Mouse (Mus musculus) MEL (cell line): ENCODE results near the gene Gss. TPM values are rescaled to one million over a fixed set of nuclear protein-coding genes. Genes with fewer than 3 reads are reported as not detected.

Experiments used
- DNase-seq: peaks from one replicate; pipeline ENCODE4 v3.0.0; 2011; ENCODE audit warnings: low read depth, low spot score
- H3K27ac ChIP-seq: 2 replicates; pipeline ENCODE4 v1.5.1; 2012; ENCODE audit warnings: low read depth, mild to moderate bottlenecking, control low read depth, low read length, moderate library complexity; ENCODE audit not compliant: control insufficient read depth
- H3K27me3 ChIP-seq, 2 experiments: fragments of 150-350 bp in 1 of 2; sonication (generic) in 1 of 2; 2 replicates each; pipeline ENCODE4 v1.6.1; 2012; ENCODE audit warnings: low read length in 2 of 2, mild to moderate bottlenecking in 2 of 2, improper control_type of control experiment in 1 of 2, moderate library complexity in 1 of 2; ENCODE audit not compliant: insufficient read depth in 2 of 2, control insufficient read depth in 1 of 2
- H3K36me3 ChIP-seq, 2 experiments: 2 replicates each; pipeline ENCODE4 v1.6.1; 2012 to 2014; ENCODE audit warnings: low read length in 2 of 2, improper control_type of control experiment in 1 of 2, inconsistent platforms in 1 of 2, mild to moderate bottlenecking in 1 of 2; ENCODE audit not compliant: insufficient read depth in 2 of 2, control insufficient read depth in 1 of 2
- H3K4me1 ChIP-seq, 2 experiments: fragments of 150-350 bp in 1 of 2; sonication (generic) in 1 of 2; 2 replicates each; pipeline ENCODE4 v1.6.1; 2012; ENCODE audit warnings: low read length in 2 of 2, improper control_type of control experiment in 1 of 2, mild to moderate bottlenecking in 1 of 2; ENCODE audit not compliant: insufficient read depth in 2 of 2, control insufficient read depth in 1 of 2
- H3K4me3 ChIP-seq, 2 experiments: fragments of 150-350 bp in 1 of 2; sonication (generic) in 1 of 2; 2 replicates each; pipeline ENCODE4 v1.5.1; 2012; ENCODE audit warnings: low read depth in 2 of 2, low read length in 2 of 2, mild to moderate bottlenecking in 2 of 2, moderate library complexity in 2 of 2, control low read depth in 1 of 2, improper control_type of control experiment in 1 of 2; ENCODE audit not compliant: control insufficient read depth in 1 of 2, insufficient read depth in 1 of 2
- H3K79me2 ChIP-seq: 2 replicates; pipeline ENCODE4 v1.6.1; 2012; ENCODE audit warnings: mild to moderate bottlenecking, low read length, moderate library complexity; ENCODE audit not compliant: control insufficient read depth, poor library complexity, insufficient read depth
- H3K9ac ChIP-seq: 2 replicates; pipeline ENCODE4 v1.6.1; 2012; ENCODE audit warnings: low read depth, mild to moderate bottlenecking, control low read depth, low read length, moderate library complexity; ENCODE audit not compliant: control insufficient read depth, poor library complexity, severe bottlenecking
- H3K9me3 ChIP-seq: fragments of 150-350 bp; sonication (generic); replicated peaks from 2 replicates; pipeline ENCODE4 v1.6.1; 2012; ENCODE audit warnings: mild to moderate bottlenecking, low read length, improper control_type of control experiment, moderate library complexity; ENCODE audit not compliant: insufficient read depth
- CTCF ChIP-seq, 3 experiments: IDR thresholded peaks in 2 of 3; conservative IDR thresholded peaks in 1 of 3; 2 replicates each; pipeline ENCODE4 v1.5.1; 2011 to 2012; ENCODE audit warnings: low read length in 3 of 3, low read depth in 2 of 3, mild to moderate bottlenecking in 2 of 3, improper control_type of control experiment in 1 of 3, inconsistent platforms in 1 of 3, mixed read lengths in 1 of 3, moderate library complexity in 1 of 3; ENCODE audit not compliant: control insufficient read depth in 1 of 3, insufficient read depth in 1 of 3, poor library complexity in 1 of 3, severe bottlenecking in 1 of 3
- E2F4 ChIP-seq: IDR thresholded peaks from 2 replicates; pipeline ENCODE4 v1.6.1; 2011; ENCODE audit warnings: low read depth, low read length, improper control_type of control experiment, borderline replicate concordance
- EP300 ChIP-seq, 2 experiments: IDR thresholded peaks; 2 replicates each; pipeline ENCODE4 v1.6.1; 2011; ENCODE audit warnings: improper control_type of control experiment in 2 of 2, low read length in 2 of 2, low read depth in 1 of 2, mild to moderate bottlenecking in 1 of 2
- GABPA ChIP-seq: IDR thresholded peaks from 2 replicates; pipeline ENCODE4 v1.6.1; 2012; ENCODE audit warnings: low read depth, mild to moderate bottlenecking, inconsistent platforms, low read length, improper control_type of control experiment, moderate library complexity
- GATA1 ChIP-seq: IDR thresholded peaks from 2 replicates; pipeline ENCODE4 v1.6.1; 2011; ENCODE audit warnings: low read depth, low read length, improper control_type of control experiment
- POLR2A ChIP-seq, 2 experiments: IDR thresholded peaks; 2 replicates each; pipeline ENCODE4 v1.6.1; 2011 to 2012; ENCODE audit warnings: low read length in 2 of 2, mild to moderate bottlenecking in 2 of 2, control low read depth in 1 of 2, improper control_type of control experiment in 1 of 2, low read depth in 1 of 2, moderate library complexity in 1 of 2; ENCODE audit not compliant: control insufficient read depth in 1 of 2, insufficient read depth in 1 of 2, poor library complexity in 1 of 2
- POLR2AphosphoS5 ChIP-seq: IDR thresholded peaks from 2 replicates; pipeline ENCODE4 v1.6.1; 2012; ENCODE audit warnings: low read depth, borderline replicate concordance, mild to moderate bottlenecking, inconsistent platforms, low read length, moderate library complexity, mixed read lengths
- TCF12 ChIP-seq: IDR thresholded peaks from 2 replicates; pipeline ENCODE4 v1.6.1; 2014; ENCODE audit warnings: low read depth, mild to moderate bottlenecking, inconsistent platforms, low read length, improper control_type of control experiment, moderate library complexity
- USF2 ChIP-seq, 2 experiments: IDR thresholded peaks; 2 replicates each; pipeline ENCODE4 v1.6.1; 2011 to 2012; ENCODE audit warnings: improper control_type of control experiment in 2 of 2, low read length in 2 of 2, borderline replicate concordance in 1 of 2, inconsistent platforms in 1 of 2, low read depth in 1 of 2, mild to moderate bottlenecking in 1 of 2; ENCODE audit not compliant: insufficient read depth in 1 of 2
- ZKSCAN1 ChIP-seq: IDR thresholded peaks from 2 replicates; pipeline ENCODE4 v1.6.1; 2012; ENCODE audit warnings: low read depth, mild to moderate bottlenecking, inconsistent platforms, low read length, improper control_type of control experiment, moderate library complexity
- polyA plus RNA-seq, 2 experiments: library from polyadenylated mRNA; stranded (reverse) in 1 of 2; unstranded in 1 of 2; fragments of >175 nt in 1 of 2; fragments of >200 nt in 1 of 2; gene quantifications; 2 replicates each; pipeline versions ENCODE4 v1.2.1 to v1.2.4; 2012; ENCODE audit warnings: low replicate concordance in 2 of 2, low read depth in 1 of 2; ENCODE audit not compliant: insufficient read length in 2 of 2, insufficient read depth in 1 of 2, missing spikeins in 1 of 2
- total RNA-seq: library from RNA; depleted of rRNA; stranded (reverse); fragments of 300-350 nt; gene quantifications from 2 replicates; pipeline ENCODE4 v1.2.3, GENCODE M21; 2012

Gss gene
- total and polyA plus RNA-seq, 3 experiments: 21.9 to 24.0 TPM; not detected in 1

- Histone ChIP-seq H3K79me2 (no peaks in the 10 kb centered on the region), H3K9me3 (no peaks in the 10 kb centered on the region), H3K4me1 (peaks cover 9 to 11% of the 10 kb centered on the region in 2 experiments; a peak in 3 of 4 replicates)
- no peak for DNase-seq
- TF ChIP-seq GATA1: peak; percentile 41; the same call in 1 of the 2 replicates
- 0 out of 2 replicates have a peak, but pooled peaks have one; percentile 24 for TF ChIP-seq TCF12
- TF ChIP-seq EP300 (IDR thresholded peaks at IDR 0.05; ENCODE audit: low read depth in 1 of 2, low read length in 2 of 2): peak in 1 of 2 experiments; percentile 7; a peak in 1 of 4 replicates
- TF ChIP-seq ZKSCAN1: no peak
- TF ChIP-seq, all 39 proteins: peak for 3
- Histone ChIP-seq H3K36me3 (peaks cover 0 to 16% of the 10 kb centered on the region in 2 experiments; a peak in 3 of 4 replicates), H3K9ac (no peak overlapping the region), H3K27me3 (no peaks in the 10 kb centered on the region), H3K27ac (no peak overlapping the region), H3K4me3 (no peak overlapping the region)
These were observed 23.3 kb downstream of the Gss start for GRCm38 (mm10) chr2:155569223-155569807.

- Histone ChIP-seq H3K27me3 (no peaks in the 10 kb centered on the region), H3K27ac (no peak overlapping the region), H3K9me3 (no peaks in the 10 kb centered on the region), H3K9ac (no peak overlapping the region), H3K4me1 (peaks cover 13 to 15% of the 10 kb centered on the region in 2 experiments), H3K79me2 (no peaks in the 10 kb centered on the region), H3K36me3 (peaks cover 0 to 19% of the 10 kb centered on the region in 2 experiments; a peak in 3 of 4 replicates), H3K4me3 (no peak overlapping the region)
- DNase-seq: peak; percentile 23
- TF ChIP-seq POLR2AphosphoS5 (no peak), TCF12 (0 out of 2 replicates have a peak, but pooled peaks have one; percentile 10), GABPA (peak; percentile 81; the same call in 1 of the 2 replicates), EP300 (IDR thresholded peaks at IDR 0.05; ENCODE audit: low read depth in 1 of 2, low read length in 2 of 2) (0 out of 4 replicates have a peak, but pooled peaks of 1 of the 2 experiments have one; percentile 8)
These were observed 24.9 kb downstream of the Gss start for GRCm38 (mm10) chr2:155567751-155568150.

GRCm38 (mm10) chr2:155562934-155563333, 29.7 kb downstream of the Gss start:
- H3K27me3 ChIP-seq: no peaks in the 10 kb centered on the region
- no peak overlapping the region for H3K9ac ChIP-seq
- no peak for DNase-seq
- peaks cover 13 to 18% of the 10 kb centered on the region in 2 experiments for H3K4me1 ChIP-seq
- H3K9me3 ChIP-seq: no peaks in the 10 kb centered on the region
- peak overlapping the region; percentile 31; the same call in 1 of the 2 replicates for H3K27ac ChIP-seq
- TF ChIP-seq USF2 (IDR thresholded peaks at IDR 0.05; ENCODE audit: borderline replicate concordance in 1 of 2, insufficient read depth in 1 of 2, low read depth in 1 of 2, low read length in 2 of 2) (no peak), CTCF (IDR thresholded peaks at IDR 0.05 in 2 of 3, conservative IDR thresholded peaks at IDR 0.05 in 1 of 3; ENCODE audit: control insufficient read depth in 1 of 3, insufficient read depth in 1 of 3, low read depth in 2 of 3, low read length in 3 of 3, poor library complexity in 1 of 3, severe bottlenecking in 1 of 3) (no peak), E2F4 (no peak), POLR2A (IDR thresholded peaks at IDR 0.05; ENCODE audit: control insufficient read depth in 1 of 2, insufficient read depth in 1 of 2, low read depth in 1 of 2, low read length in 2 of 2, poor library complexity in 1 of 2) (no peak)
- TF ChIP-seq, all 39 proteins: peak for 0
- H3K4me3 ChIP-seq: no peak overlapping the region
- peaks cover 0 to 13% of the 10 kb centered on the region in 2 experiments; a peak in 2 of 4 replicates for H3K36me3 ChIP-seq
- no peaks in the 10 kb centered on the region for H3K79me2 ChIP-seq
